Mouse (Mus musculus) activated CD4-positive, CD25-positive, alpha-beta regulatory T cell, adult 9 weeks (primary cell): Measurements from ENCODE around the gene Pnlip. TPM values are rescaled to one million over a fixed set of nuclear protein-coding genes. Genes with fewer than 3 reads are reported as not detected.

Experiments used
- polyA plus RNA-seq: library from polyadenylated mRNA; unstranded; fragments of 100-300 nt; shearing (Covaris generic); gene quantifications from one replicate; pipeline ENCODE4 v1.2.1, GENCODE M21; 2017

Pnlip gene
- polyA plus RNA-seq = not detected

GRCm38 (mm10) chr19:58652198-58652597, at the start of gene Pnlip:
Pnlip (plus strand) TSS chr19:58652498.

DNA sequence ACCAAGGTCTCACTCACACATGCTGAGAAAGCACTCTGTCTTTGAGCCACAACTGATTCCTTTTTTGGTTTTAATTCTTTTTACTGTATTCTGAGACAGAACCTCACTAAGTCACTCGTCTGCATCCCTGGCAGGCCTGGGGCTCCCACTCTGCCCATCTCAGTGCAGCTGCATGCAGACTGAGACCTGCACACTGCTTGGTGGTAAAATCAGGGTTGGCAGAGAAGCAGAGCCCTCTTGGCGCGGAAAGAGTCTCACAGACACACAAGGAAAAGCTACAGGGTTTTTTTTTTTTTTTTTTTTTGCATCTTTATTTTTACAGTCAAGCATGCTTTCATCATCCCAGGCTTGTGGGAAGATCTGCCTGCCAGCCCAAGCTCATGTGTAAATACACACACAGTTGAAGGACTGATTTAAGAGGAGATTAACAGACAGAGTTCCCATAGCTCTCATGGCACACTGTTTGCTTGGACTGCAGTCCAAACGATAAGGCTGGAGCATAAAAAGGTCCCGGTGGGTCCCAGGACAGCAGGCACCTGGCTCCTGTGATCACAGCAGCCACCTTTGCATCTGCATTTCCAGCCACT, 76.2 kb downstream of the Pnlip start, which contains the start of gene Pnliprp1:
TSS of gene Pnliprp1 (plus strand) at position 443 of the 587 bp plus-strand sequence.

Other genes with a start within 250 kb of the Pnlip start
- 0.51 TPM for gene Gfra1, start 196.6 kb upstream of the Pnlip start, polyA plus RNA-seq
- gene Ccdc172, start 140.5 kb upstream of the Pnlip start, polyA plus RNA-seq = not detected
- gene Pnliprp1, start 76.4 kb downstream of the Pnlip start, polyA plus RNA-seq = not detected
- gene Pnliprp2, start 107.2 kb downstream of the Pnlip start, polyA plus RNA-seq = not detected
- gene 1700019N19Rik, start 142.0 kb downstream of the Pnlip start, polyA plus RNA-seq = not detected